Mouse (Mus musculus) R1 (cell line): ENCODE data around the gene Nup85.

Experiments
- DNase-seq: peaks from one replicate; pipeline ENCODE4 v3.0.0-alpha.2; 2018; ENCODE audit warnings: low read depth, low spot score

Nup85 gene

DNA sequence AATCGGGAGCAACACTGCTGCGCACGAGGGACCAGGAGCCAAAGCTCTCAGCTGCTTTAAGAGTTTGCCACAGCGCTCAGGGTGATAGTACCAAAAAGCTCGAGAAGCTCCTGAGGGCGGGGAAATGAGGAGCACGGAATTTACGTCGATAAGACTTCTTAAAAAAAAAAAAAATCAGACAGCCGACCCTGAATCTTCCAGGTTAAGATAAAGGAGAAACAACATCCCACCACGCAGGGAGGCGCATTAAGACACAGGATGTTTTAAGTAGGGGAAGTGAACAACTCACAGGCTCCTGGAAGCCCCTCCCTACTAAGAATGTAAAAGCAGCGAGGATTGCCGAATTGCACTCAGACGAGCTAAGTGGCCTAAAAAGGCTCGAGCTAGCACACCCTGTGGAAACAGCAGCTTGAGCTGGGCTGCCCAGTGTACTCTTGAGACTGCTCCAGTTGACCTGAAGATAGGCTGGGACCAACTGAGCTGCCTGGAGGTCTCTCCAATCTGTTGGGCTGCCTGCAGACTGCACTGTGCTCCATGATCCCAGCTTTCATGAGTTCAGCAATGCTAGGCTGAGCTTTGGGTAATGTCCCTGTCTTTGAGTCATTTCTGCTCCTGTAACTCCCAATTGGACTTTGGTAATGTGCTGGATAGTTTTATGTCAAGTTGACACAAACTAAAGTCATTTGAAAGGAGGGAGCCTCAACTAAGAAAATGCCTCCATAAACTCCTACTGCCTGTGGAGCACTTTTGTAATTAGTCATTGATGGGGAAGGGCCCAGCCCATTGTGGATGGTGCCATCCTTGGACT lies 49.1 kb downstream of the Nup85 start:
- no peak for DNase-seq

DNA sequence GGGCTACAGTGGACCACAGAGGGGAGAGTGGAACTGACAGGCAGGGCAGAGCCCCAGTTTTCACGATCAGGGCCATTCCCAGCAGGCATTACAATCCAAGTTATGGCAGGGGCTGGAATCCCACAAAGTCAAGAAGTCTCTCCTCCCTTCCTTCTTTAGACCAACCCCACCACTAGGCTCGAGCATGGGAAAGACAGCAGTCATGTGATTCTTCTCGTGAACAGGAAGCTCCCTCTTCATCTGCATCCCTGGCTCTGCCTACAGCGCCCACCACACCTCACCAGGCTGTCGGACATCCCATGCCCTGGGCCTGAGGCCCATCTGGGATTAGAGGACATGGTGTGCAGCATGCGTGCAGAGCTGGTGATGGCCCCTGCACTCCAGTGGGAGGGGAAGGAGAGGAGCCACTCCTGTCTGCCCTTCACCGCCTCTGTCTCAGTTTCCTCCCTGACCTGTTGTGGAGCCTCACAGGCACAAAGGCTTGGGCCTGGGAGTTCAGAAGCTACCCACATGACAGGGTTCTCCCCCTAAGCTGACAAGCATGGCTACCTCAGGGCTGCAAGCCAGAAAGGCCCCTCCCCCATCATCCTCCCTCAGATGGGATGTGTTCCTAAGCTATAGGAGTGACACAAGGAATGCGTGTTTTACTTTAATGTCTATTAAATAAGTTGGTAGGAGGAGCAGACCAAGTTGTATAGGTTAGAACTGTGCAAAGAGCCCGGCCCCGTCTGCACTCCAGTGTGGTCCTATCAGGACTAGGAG lies 50.3 kb downstream of the Nup85 start:
- DNase-seq: peak; percentile 65

- DNase-seq: peak; percentile 89
Observed at GRCm38 (mm10) chr11:115615108-115615825, 51.0 kb downstream of the Nup85 start.

DNA sequence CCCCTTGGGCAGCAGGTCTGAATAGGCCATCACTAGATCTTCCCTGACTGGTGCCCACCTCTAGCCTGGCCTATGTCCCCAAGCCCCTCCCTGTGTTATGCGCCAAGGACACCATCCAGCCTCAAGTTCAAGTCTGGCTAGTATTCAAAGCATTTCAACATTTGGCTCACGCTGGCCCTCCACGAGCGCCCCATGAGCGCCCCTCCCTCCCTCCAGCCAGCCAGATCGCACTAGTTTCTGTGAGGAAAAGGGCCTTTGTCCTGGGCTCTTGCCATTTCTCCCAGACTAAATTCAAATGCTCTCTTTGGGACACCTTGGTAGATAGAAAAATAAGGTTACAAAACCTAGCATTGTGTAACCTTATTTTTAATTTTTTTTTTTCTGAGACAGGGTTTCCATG lies 51.6 kb downstream of the Nup85 start:
- DNase-seq: no peak

- DNase-seq: no peak
Observed at GRCm38 (mm10) chr11:115616371-115616770, 52.1 kb downstream of the Nup85 start.

- peak; percentile 71 for DNase-seq
Observed at GRCm38 (mm10) chr11:115616893-115617292, 52.7 kb downstream of the Nup85 start.

- no peak for DNase-seq
Observed at GRCm38 (mm10) chr11:115618001-115618400, 53.8 kb downstream of the Nup85 start.

DNA sequence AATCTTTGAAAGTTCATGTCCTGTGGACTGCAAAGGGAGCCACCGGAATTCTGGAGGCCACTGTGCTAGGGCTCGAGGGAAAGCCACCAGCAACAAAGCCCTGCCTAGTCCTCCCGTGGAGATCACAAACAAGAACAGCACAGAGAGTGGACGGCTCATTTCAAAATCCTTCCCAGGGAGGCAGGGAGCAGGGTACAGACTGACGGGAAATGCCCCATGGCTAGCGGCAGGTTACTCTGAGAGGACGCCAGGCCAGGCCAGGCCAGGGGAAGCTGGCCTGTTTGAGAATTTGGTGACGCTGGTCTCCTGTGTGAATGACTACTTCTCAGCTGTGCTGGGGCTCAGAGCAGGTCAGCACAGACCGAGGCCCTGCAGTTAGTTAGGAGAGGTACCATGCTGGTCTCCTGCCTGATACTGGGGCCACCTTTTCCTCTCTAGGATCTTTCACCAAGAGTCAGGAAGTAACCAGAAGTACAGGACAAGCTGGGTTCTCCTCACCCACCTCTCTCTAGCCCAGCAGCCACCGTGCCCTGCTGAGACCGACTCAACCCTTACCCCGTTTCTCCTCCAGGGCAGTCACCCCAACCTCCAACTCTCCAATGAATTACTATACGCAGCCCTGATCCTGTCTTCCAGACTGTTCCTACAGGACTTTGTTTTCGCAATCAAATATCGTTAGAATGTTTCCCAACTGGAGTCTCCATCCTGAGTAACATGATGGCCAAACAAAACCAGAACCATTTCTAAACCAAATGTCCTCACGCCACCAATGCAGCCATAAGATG lies 54.7 kb downstream of the Nup85 start:
- no peak for DNase-seq

DNA sequence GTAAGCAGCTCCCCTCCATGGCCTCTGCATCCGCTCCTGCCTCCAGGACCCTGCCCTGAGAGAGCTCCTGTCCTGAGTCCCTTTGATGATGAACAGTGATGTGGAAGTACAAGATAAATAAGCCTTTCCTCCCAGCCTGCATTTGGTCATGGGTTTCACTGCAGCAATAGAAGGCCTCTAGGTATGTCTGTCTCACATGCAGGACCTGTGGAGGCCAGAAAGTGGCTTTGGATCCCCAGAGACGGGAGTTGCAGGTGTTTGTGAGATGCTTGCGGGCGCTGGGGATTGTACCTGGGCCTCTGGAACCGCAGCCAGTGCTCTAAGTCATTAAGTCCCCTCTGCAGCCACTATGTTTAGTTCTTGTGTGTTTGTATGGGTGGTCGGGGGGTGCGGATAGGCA lies 55.7 kb downstream of the Nup85 start:
- DNase-seq: no peak

DNA sequence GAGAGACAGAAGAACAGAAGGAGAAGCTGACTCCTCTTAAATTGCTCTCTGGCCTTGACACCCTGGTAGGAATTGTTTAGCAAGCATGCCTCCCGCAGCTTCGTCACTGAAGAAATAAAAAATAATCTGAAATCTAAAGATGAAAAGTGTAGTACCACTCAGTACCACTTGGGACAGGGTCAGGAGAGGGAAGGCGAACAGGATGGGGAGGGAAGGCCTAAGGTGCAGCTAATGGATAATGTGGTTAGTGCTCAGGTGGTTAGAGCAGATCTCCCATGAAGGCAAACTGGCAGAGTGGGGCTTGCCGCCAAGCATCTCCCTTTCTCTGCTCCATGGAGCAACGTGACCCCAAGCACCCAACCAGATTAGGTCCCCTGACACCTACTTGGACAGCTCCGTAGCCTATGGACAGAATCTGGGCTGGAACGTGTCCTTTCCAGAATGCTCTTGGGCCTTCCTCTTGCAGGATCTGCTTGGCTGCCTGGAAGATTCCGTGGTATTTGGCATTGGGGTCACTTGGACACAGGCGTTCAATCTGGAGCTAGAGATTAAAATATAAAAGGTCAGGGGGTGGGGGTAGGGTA lies 59.3 kb downstream of the Nup85 start:
- peak; percentile 69 for DNase-seq

DNA sequence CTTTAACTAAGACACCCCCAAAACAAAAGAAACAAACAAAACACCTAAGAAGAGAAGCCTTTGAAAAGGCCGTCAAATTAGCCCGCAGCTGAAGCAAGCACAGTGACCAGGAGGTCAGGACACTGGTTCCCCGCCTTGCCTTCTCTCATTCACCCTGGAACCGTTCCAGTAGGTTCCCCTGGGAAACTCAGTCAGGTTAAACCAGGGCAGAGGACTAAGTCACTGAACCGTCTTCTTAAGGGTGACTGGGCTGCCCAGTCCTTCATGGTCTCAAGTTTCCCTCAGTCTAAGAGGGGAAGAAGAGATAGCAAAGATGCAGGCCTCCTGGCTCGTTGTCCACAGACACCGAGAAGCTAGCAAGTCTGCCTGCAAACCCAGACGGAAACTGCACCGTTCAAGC lies 61.6 kb downstream of the Nup85 start:
- no peak for DNase-seq

DNA sequence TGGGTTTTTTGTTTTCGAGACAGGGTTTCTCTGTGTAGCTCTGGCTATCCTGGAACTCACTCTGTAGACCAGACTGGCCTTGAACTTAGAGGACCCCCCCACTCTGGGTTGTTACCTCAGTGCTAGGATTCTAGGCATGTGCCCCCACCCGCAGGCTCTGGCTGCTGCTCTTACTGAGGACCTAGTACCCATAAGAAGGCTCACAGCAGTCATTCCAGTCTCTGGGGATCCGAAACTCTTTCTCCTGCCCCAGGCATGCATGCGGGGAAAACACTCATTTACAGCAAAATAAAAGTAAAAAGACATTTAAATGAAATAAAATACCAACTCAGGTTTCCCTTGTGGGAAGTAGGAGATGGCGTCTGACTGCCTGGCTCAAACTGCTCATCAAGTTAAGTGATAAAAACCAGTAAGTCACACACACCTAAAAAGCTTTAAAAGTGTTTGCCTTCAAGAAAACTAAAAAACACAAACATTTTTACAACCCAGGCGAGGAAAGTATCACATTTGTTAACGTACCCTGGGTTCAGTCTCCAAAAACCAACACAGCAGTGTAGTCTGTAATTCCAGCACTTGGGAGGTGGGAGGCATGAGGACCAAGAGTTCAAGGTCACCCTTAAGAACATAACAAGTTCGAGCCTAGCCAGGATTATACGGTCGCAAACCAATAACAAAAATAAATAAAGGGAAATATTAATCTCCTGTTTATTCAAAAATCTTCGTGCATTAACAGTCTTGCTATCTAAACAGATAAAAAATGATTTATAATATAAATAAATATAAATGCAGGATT lies 62.8 kb downstream of the Nup85 start:
- no peak for DNase-seq

DNA sequence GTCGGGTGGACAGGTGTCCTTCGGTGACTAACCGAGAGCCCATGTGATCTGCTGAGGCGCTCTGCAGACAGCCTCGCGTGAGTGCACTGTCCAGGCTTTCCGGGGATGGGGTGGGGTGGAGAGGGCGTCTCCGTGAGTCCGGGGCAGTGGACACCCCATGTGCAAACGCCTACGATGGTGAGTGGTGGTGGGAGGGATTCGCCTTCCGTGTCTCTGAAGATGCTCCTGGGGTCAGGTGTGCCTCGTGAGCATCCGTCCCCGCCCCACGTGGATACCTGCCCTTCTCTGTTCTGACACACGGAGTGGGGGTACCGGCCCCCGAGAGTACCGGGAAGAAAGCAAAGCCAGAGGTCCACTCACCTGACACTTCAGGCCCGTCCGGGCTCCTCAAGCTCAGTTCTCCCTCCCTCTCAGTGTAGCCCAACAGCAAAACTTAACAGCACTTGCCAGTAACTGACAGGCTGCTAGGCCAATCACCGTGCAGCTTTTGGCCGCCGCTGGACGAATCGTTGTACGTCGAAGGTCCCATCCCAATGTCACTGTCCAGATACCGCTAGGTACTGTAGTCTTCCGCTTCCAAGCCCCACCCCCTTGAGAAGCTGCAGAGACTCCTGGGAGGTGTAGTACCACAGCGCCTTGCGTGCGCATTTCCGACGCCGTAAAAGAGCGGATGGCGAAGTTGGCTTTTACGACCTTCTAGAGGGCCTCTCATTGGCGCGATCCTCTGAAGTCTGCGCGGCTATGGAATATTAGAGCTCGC lies 63.7 kb downstream of the Nup85 start, which contains the start of gene Slc25a19:
TSS of gene Slc25a19 (minus strand) at position 591 of the 760 bp plus-strand sequence.
- peak; percentile 100 for DNase-seq

DNA sequence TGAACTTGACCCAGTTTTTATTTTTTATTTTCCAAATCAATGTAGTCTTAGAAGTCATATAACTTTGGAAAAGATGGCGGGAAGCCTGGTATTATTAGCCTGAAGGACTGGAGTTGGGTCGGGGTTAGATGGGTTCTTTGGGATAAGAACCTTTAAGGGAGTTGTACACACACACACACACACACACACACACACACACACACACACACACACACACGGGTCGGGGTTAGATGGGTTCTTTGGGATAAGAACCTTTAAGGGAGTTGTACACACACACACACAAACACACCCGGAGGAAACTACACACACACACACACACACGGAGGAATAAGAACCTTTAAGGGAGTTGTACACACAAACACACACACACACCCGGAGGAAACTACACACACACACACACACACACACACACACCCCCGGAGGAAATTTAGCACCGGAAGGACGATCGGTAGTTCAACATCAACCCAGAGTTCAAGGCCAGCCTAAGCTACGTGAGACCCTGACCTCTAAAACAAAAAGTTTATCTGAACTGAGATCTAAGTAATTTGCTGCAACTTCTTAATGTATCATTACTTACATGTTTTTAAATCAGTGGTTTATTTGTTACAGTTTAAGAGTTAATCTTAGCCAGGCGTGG lies 64.3 kb downstream of the Nup85 start:
- peak; percentile 53 for DNase-seq

DNA sequence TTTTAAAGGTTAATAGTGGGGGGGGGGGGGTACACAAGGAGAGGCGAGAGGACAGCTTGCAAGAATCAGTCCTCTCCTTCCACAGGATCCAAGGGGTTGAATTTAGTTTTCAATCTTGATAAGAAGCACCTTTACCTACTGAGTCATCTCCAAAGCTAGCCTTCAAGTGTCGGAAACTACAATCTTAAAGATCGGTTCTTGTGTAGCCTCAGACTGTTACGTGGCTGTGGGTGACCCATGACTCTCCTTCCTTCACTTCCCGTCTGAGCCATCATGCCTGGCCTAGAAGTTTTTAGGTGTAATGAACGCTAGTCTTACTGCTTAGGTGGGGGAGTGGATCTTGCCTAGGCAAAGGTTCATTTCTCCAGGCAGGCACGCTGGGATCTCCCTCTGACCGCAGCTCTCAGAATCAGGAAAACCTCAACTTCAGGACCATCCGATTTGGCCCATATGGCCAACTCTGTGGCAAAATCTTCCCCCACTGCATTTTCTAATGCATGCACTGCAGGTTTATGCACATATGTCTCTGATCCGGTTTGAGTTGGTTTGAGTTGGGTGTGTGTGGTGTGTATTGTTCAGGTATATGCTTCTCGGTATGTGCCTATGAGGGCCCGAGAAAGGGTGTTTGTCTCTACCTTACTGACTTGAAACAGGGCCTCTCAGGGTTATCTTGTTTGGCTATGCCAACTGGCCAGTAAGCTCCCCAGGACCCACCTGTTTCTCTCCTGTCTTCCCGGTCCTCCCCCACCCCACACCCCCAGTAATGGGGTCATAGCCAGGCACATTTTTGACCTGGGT lies 65.7 kb downstream of the Nup85 start:
- peak; percentile 44 for DNase-seq

- peak; percentile 89 for DNase-seq
Observed at GRCm38 (mm10) chr11:115630532-115631504, 66.6 kb downstream of the Nup85 start.

- DNase-seq: peak; percentile 91
Observed at GRCm38 (mm10) chr11:115631505-115631890, 67.3 kb downstream of the Nup85 start.
